Mouse (Mus musculus) olfactory bulb, adult 2 months (tissue): ENCODE measurements around the gene Trpt1.

Experiments
- CTCF ChIP-seq: fragments of 200-500 bp; IDR thresholded peaks from 2 replicates; pipeline ENCODE4 v1.5.1; 2012; ENCODE audit warnings: low read depth, mild to moderate bottlenecking, low read length, moderate library complexity; ENCODE audit not compliant: insufficient read depth
- POLR2A ChIP-seq: fragments of 200-500 bp; IDR thresholded peaks from 2 replicates; pipeline ENCODE4 v1.6.1; 2012; ENCODE audit warnings: mild to moderate bottlenecking, low read depth, low read length, moderate library complexity; ENCODE audit not compliant: insufficient read depth

DNA sequence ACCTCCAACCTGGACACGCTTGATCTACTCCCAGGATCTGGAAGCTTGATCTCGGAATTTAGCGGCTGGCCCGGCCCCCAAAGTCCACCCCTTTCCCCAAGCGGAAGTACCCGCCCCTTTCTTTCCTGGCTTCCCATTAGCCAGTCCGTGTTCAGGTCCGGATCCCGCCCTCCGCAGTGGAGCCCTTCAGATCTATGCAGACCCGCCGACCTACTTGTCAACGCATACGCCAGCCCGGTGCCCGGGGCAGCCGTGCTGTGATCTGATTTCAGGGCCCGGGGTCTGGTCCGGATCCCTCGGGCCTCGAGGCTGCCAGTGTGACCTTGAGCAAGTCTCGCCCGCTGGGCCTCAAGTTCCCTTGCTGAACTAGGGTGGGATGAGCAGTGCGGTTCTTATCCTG, at the start of gene Trpt1, which contains the start of gene Nudt22:
- TF ChIP-seq POLR2A (peak; percentile 65), CTCF (no peak)
